Comparison of ENCODE assay signal across 8 mouse cellular contexts in genomic region chr11:116029086-116029865, GRCm38 (mm10). TPM values are rescaled to one million over a fixed set of nuclear protein-coding genes. Genes with fewer than 3 reads are reported as not detected.
DNase-seq lines count a peak whose midpoint lies in the region; ATAC-seq and TF ChIP-seq lines count a peak whose summit lies in the region.

No protein-coding gene starts in this region.

- H3K4me1 ChIP-seq in erythroblast, embryonic 14.5 days (ENCODE audit: control insufficient read depth): peaks cover 53% of the 10 kb centered on the region
- H3K4me1 ChIP-seq in testis, adult 2 months (ENCODE audit: control insufficient read depth, insufficient read depth, low read length): peaks cover 7% of the 10 kb centered on the region
- H3K4me1 ChIP-seq in liver, embryonic 13.5 days (replicated peaks): peaks cover 49% of the 10 kb centered on the region

- WGBS in liver, embryonic 13.5 days (ENCODE audit: insufficient replicate concordance): 57% methylated on average over 6 of the region's 6 CpGs

- H3K27me3 ChIP-seq in erythroblast, embryonic 14.5 days (ENCODE audit: control insufficient read depth): no peaks in the 10 kb centered on the region
- no peaks in the 10 kb centered on the region for H3K27me3 ChIP-seq in testis, adult 2 months (ENCODE audit: control insufficient read depth, insufficient read depth, low read length)
- no peaks in the 10 kb centered on the region for H3K27me3 ChIP-seq in liver, embryonic 13.5 days

- H3K36me3 ChIP-seq in erythroblast, embryonic 14.5 days (ENCODE audit: control insufficient read depth): peaks cover 28% of the 10 kb centered on the region
- no peaks in the 10 kb centered on the region for H3K36me3 ChIP-seq in testis, adult 2 months (ENCODE audit: control insufficient read depth, insufficient read depth, low read length)
- peaks cover 15% of the 10 kb centered on the region; the same call in 1 of the 2 replicates for H3K36me3 ChIP-seq in liver, embryonic 13.5 days

- ATAC-seq in erythroblast, adult 5-6 weeks (replicated peaks; ENCODE audit: low FRiP score, poor library complexity, severe bottlenecking): no peak
- ATAC-seq in liver, embryonic 13.5 days (ENCODE audit: low read depth): no peak
- ATAC-seq in monocyte, adult 5-6 weeks (replicated peaks; ENCODE audit: insufficient number of reproducible peaks, low FRiP score, low TSS enrichment, poor library complexity, severe bottlenecking): no peak

- peak overlapping the region; percentile 99 for H3K27ac ChIP-seq in testis, adult 2 months (ENCODE audit: control insufficient read depth, insufficient read depth, low read depth, low read length)
- H3K27ac ChIP-seq in liver, embryonic 13.5 days: peak overlapping the region; percentile 79

- H3K4me3 ChIP-seq in erythroblast, embryonic 14.5 days (replicated peaks): peak overlapping the region; percentile 97
- peak overlapping the region; percentile 90 for H3K4me3 ChIP-seq in testis, adult 2 months (ENCODE audit: control insufficient read depth, low read depth, low read length)
- peak overlapping the region; percentile 85 for H3K4me3 ChIP-seq in liver, embryonic 13.5 days (replicated peaks)

- no peak for TF ChIP-seq POLR2A in testis, adult 2 months (IDR thresholded peaks at IDR 0.05; ENCODE audit: control insufficient read depth, low read depth, low read length)

- no peak for DNase-seq in testis, postnatal 10 days (ENCODE audit: low spot score)
- DNase-seq in liver, embryonic 13.5 days: no peak
- no peak for DNase-seq in gastrocnemius, adult 8-10 months (ENCODE audit: low spot score in 2 of 2)
- no peak for DNase-seq in layer of hippocampus, postnatal 10 days (ENCODE audit: low spot score in 2 of 2)

- no peak for TF ChIP-seq CTCF in testis, adult 2 months (IDR thresholded peaks at IDR 0.05; ENCODE audit: control insufficient read depth, insufficient read depth, insufficient replicate concordance, low read depth, low read length)

- peak overlapping the region; percentile 71 for H3K4me2 ChIP-seq in liver, embryonic 13.5 days

- H3K9ac ChIP-seq in liver, embryonic 13.5 days: peak overlapping the region; percentile 96

- no peaks in the 10 kb centered on the region for H3K9me3 ChIP-seq in erythroblast, embryonic 14.5 days (ENCODE audit: control insufficient read depth, low read length)
- no peaks in the 10 kb centered on the region for H3K9me3 ChIP-seq in liver, embryonic 13.5 days (replicated peaks)

RNA-seq across cellular contexts. Expression of gene Unk, which starts 0.8 kb away (rescaled TPM):
- polyA plus RNA-seq in erythroblast, embryonic 14.5 days (2012): 3.6 and 3.8 TPM in 2 replicates
- total RNA-seq in erythroblast, adult 5-6 weeks (2015; ENCODE audit: low replicate concordance): 4.2 and 6.9 TPM in 2 replicates
- total RNA-seq in erythroblast, adult 5-6 weeks (2017; ENCODE audit: low replicate concordance): 7.9 and 17.3 TPM in 2 replicates
- polyA plus RNA-seq in testis, adult 2 months (2012; rRNA removed): 21.3 and 21.5 TPM in 2 replicates
- 9.8 and 10.7 TPM in 2 replicates for polyA plus RNA-seq in liver, embryonic 13.5 days (2015; fragmentation: Nextera tagmentation; extraction: Ambion mirVana)
- total RNA-seq in gastrocnemius, adult 8-10 months (2022): 1 to 10 TPM; 4.3 to 6.8 (median 5.3) TPM
- total RNA-seq in monocyte, adult 5-6 weeks (2017): 8.3 to 18.3 TPM (median 11.6 TPM) in 3 replicates
- total RNA-seq in layer of hippocampus, postnatal 10 days (2021): 10 to 100 TPM; 23.9 to 28.1 TPM

RNA-seq across cellular contexts. Expression of gene H3f3b, which starts 1.5 kb away (rescaled TPM):
- 117 and 150 TPM in 2 replicates for polyA plus RNA-seq in erythroblast, embryonic 14.5 days (2012)
- total RNA-seq in erythroblast, adult 5-6 weeks (2015; ENCODE audit: low replicate concordance): 366 and 401 TPM in 2 replicates
- total RNA-seq in erythroblast, adult 5-6 weeks (2017; ENCODE audit: low replicate concordance): 384 and 542 TPM in 2 replicates
- polyA plus RNA-seq in testis, adult 2 months (2012; rRNA removed): 276 and 330 TPM in 2 replicates
- 785 and 880 TPM in 2 replicates for polyA plus RNA-seq in liver, embryonic 13.5 days (2015; fragmentation: Nextera tagmentation; extraction: Ambion mirVana)
- 10 to 100 TPM; 45.7 to 88.7 (median 59.5) TPM for total RNA-seq in gastrocnemius, adult 8-10 months (2022)
- total RNA-seq in monocyte, adult 5-6 weeks (2017): 1,370 to 2,118 TPM (median 2,068 TPM) in 3 replicates
- total RNA-seq in layer of hippocampus, postnatal 10 days (2021): 100 to 1,000 TPM; 400 to 469 TPM

RNA-seq across cellular contexts. Expression of gene Galk1, which starts 16.8 kb away (rescaled TPM):
- polyA plus RNA-seq in erythroblast, embryonic 14.5 days (2012): 1.5 and 1.9 TPM in 2 replicates
- 1.5 and 4.8 TPM in 2 replicates for total RNA-seq in erythroblast, adult 5-6 weeks (2015; ENCODE audit: low replicate concordance)
- 3.6 and 4.5 TPM in 2 replicates for total RNA-seq in erythroblast, adult 5-6 weeks (2017; ENCODE audit: low replicate concordance)
- polyA plus RNA-seq in testis, adult 2 months (2012; rRNA removed): 27.8 and 30.3 TPM in 2 replicates
- polyA plus RNA-seq in liver, embryonic 13.5 days (2015; fragmentation: Nextera tagmentation; extraction: Ambion mirVana): 164 and 165 TPM in 2 replicates
- 1 to 10 TPM; 1.6 to 3.1 (median 2.7) TPM for total RNA-seq in gastrocnemius, adult 8-10 months (2022)
- 3.6 to 6.4 TPM (median 5.8 TPM) in 3 replicates for total RNA-seq in monocyte, adult 5-6 weeks (2017)
- total RNA-seq in layer of hippocampus, postnatal 10 days (2021): 10 to 100 TPM; 20.5 to 24.7 TPM

RNA-seq across cellular contexts. Expression of gene Unc13d, which starts 48.5 kb away (rescaled TPM):
- 14.5 and 18.2 TPM in 2 replicates for polyA plus RNA-seq in erythroblast, embryonic 14.5 days (2012)
- 4.2 and 4.8 TPM in 2 replicates for total RNA-seq in erythroblast, adult 5-6 weeks (2015; ENCODE audit: low replicate concordance)
- 4.3 and 7.0 TPM in 2 replicates for total RNA-seq in erythroblast, adult 5-6 weeks (2017; ENCODE audit: low replicate concordance)
- 3.4 and 3.8 TPM in 2 replicates for polyA plus RNA-seq in testis, adult 2 months (2012; rRNA removed)
- polyA plus RNA-seq in liver, embryonic 13.5 days (2015; fragmentation: Nextera tagmentation; extraction: Ambion mirVana): 31.6 and 32.7 TPM in 2 replicates
- total RNA-seq in gastrocnemius, adult 8-10 months (2022): under 1 TPM; 0.34 to 0.56 (median 0.46) TPM
- 27.7 to 53.1 TPM (median 29.1 TPM) in 3 replicates for total RNA-seq in monocyte, adult 5-6 weeks (2017)
- total RNA-seq in layer of hippocampus, postnatal 10 days (2021): 1 to 10 TPM; 1.3 TPM

RNA-seq across cellular contexts. Expression of gene Itgb4, which starts 54.8 kb away (rescaled TPM):
- 0.01 TPM in 1 of 2 replicates, not detected in the other for polyA plus RNA-seq in erythroblast, embryonic 14.5 days (2012)
- not detected in 2 replicates for total RNA-seq in erythroblast, adult 5-6 weeks (2015; ENCODE audit: low replicate concordance)
- not detected in 2 replicates for total RNA-seq in erythroblast, adult 5-6 weeks (2017; ENCODE audit: low replicate concordance)
- polyA plus RNA-seq in testis, adult 2 months (2012; rRNA removed): 0.44 and 0.76 TPM in 2 replicates
- 0.23 and 0.25 TPM in 2 replicates for polyA plus RNA-seq in liver, embryonic 13.5 days (2015; fragmentation: Nextera tagmentation; extraction: Ambion mirVana)
- 1 to 10 TPM; 1.5 to 4.4 (median 3.1) TPM for total RNA-seq in gastrocnemius, adult 8-10 months (2022)
- total RNA-seq in monocyte, adult 5-6 weeks (2017): not detected in 3 replicates
- 1 to 10 TPM in 1 of 2 experiments, under 1 TPM in 1; 0.85 to 1.3 TPM for total RNA-seq in layer of hippocampus, postnatal 10 days (2021)

Comparison
In these comparisons a context has a peak if more than half of its experiments do, and no peak if none do; other contexts are left out.
1. RNA of gene H3f3b, which starts 1.5 kb away (total RNA-seq): 1,370 to 2,118 TPM in monocyte, adult 5-6 weeks, 400 to 469 TPM in layer of hippocampus, postnatal 10 days and 366 to 542 TPM in erythroblast, adult 5-6 weeks; 45.7 to 88.7 TPM in gastrocnemius, adult 8-10 months; every median in the first group is over 4 times any median in the second.
2. Peak in every context shown above with its lines, with median percentiles within 50 percentile points of each other: H3K4me3 ChIP-seq.